Mouse (Mus musculus) yolk sac, embryonic 10.5 days (tissue): Measurements from ENCODE around the gene Mgrn1.

Experiments
- DNase-seq: peaks from one replicate; pipeline ENCODE4 v3.0.0-alpha.2; 2017; ENCODE audit warnings: low spot score

Gene Mgrn1

GRCm38 (mm10) chr16:4879101-4879707, 6.8 kb upstream of the Mgrn1 start:
- no peak for DNase-seq

GRCm38 (mm10) chr16:4879708-4880124, 6.3 kb upstream of the Mgrn1 start:
- DNase-seq: peak; percentile 90

- peak; percentile 100 for DNase-seq
These were observed 5.8 kb upstream of the Mgrn1 start, which contains the start of gene Ubald1 for GRCm38 (mm10) chr16:4880136-4880825. Ubald1 (minus strand) TSS chr16:4880315.

GRCm38 (mm10) chr16:4881400-4882351, 4.4 kb upstream of the Mgrn1 start:
- DNase-seq: no peak

- DNase-seq: no peak
These were observed 1.1 kb upstream of the Mgrn1 start for GRCm38 (mm10) chr16:4884930-4885329.

GRCm38 (mm10) chr16:4886690-4887020, 606 bp downstream of the Mgrn1 start:
- DNase-seq: no peak

GRCm38 (mm10) chr16:4890201-4890709, 4.2 kb downstream of the Mgrn1 start:
- DNase-seq: no peak

GRCm38 (mm10) chr16:4892171-4892570, 6.1 kb downstream of the Mgrn1 start:
- DNase-seq: no peak

- DNase-seq: no peak
These were observed 8.3 kb downstream of the Mgrn1 start for GRCm38 (mm10) chr16:4894201-4894908.

- DNase-seq: peak; percentile 62
These were observed 10.4 kb downstream of the Mgrn1 start for GRCm38 (mm10) chr16:4896249-4897027.

- no peak for DNase-seq
These were observed 11.2 kb downstream of the Mgrn1 start for GRCm38 (mm10) chr16:4897146-4897730.

GRCm38 (mm10) chr16:4898881-4899280, 12.8 kb downstream of the Mgrn1 start:
- no peak for DNase-seq

- no peak for DNase-seq
These were observed 13.7 kb downstream of the Mgrn1 start for GRCm38 (mm10) chr16:4899711-4900110.

GRCm38 (mm10) chr16:4901167-4901566, 15.1 kb downstream of the Mgrn1 start:
- peak; percentile 61 for DNase-seq

GRCm38 (mm10) chr16:4902390-4902789, 16.3 kb downstream of the Mgrn1 start:
- DNase-seq: no peak

- peak; percentile 62 for DNase-seq
These were observed 17.5 kb downstream of the Mgrn1 start for GRCm38 (mm10) chr16:4903491-4904102.

- peak; percentile 12 for DNase-seq
These were observed 18.8 kb downstream of the Mgrn1 start for GRCm38 (mm10) chr16:4904878-4905277.

- DNase-seq: no peak
These were observed 19.5 kb downstream of the Mgrn1 start for GRCm38 (mm10) chr16:4905591-4905990.

- no peak for DNase-seq
These were observed 20.5 kb downstream of the Mgrn1 start for GRCm38 (mm10) chr16:4906559-4906958.

- DNase-seq: no peak
These were observed 21.3 kb downstream of the Mgrn1 start for GRCm38 (mm10) chr16:4907386-4907785.
